Mouse (Mus musculus) erythroblast, embryonic 14.5 days (primary cell): Measurements from ENCODE around the gene Fstl4.

Source experiments
- GATA1 ChIP-seq: IDR thresholded peaks from 2 replicates; pipeline ENCODE4 v1.6.1; 2012; ENCODE audit warnings: low read length, inconsistent platforms, mixed read lengths
- TAL1 ChIP-seq: IDR thresholded peaks from 3 replicates; pipeline ENCODE4 v1.6.1; 2012; ENCODE audit warnings: low read length, inconsistent platforms, mixed read lengths

- TF ChIP-seq TAL1 (no peak), GATA1 (no peak)
These were observed 159.8 kb downstream of the Fstl4 start for GRCm38 (mm10) chr11:52924196-52924595.
